Mouse (Mus musculus) megakaryocyte, embryonic 14.5 days (primary cell): Measurements from ENCODE around the gene Prdm2.

Experiments
- FLI1 ChIP-seq: IDR thresholded peaks from 2 replicates; pipeline ENCODE4 v1.6.1; 2012; ENCODE audit warnings: low read length, inconsistent platforms, mixed read lengths
- GATA1 ChIP-seq: IDR thresholded peaks from 3 replicates; pipeline ENCODE4 v1.6.1; 2012; ENCODE audit warnings: mixed read lengths, low read length, inconsistent platforms, borderline replicate concordance

- TF ChIP-seq GATA1 (no peak), FLI1 (no peak)
These were observed 105.8 kb downstream of the Prdm2 start for GRCm38 (mm10) chr4:143106971-143107370.
